Mouse (Mus musculus): ENCODE results near the gene Sash1. TPM values are rescaled to one million over a fixed set of nuclear protein-coding genes. Genes with fewer than 3 reads are reported as not detected.

The Sash1 gene
- polyA plus RNA-seq, 1 experiment: 96.7 TPM

DNA sequence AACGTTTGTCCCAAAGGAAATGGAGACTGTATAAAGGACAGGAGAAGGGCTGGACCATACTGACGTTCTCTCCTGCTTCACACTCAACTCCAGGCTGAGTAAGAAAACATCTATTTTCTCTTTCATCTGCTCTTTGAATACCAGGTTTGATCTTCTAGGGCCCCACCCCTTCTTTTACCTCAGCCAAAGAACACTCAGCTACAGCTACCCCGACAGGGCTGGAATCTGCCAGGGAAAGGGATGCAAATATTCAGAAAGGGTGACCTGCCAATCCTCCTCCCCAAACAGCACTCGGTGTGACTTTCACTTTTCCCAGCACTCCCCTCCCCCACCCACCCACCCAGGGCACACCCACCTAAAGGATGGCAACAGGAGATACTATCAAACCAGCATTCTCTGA, 2.2 kb downstream of the Sash1 start:
- peak overlapping the region; percentile 58 for H3K4me3 ChIP-seq (ENCODE audit: insufficient read depth, low read length)
- H3K27ac ChIP-seq (ENCODE audit: insufficient read depth, low read depth, low read length): peak overlapping the region; percentile 88
- TF ChIP-seq CTCF (IDR thresholded peaks at IDR 0.05; ENCODE audit: low read depth, low read length) (no peak), POLR2A (IDR thresholded peaks at IDR 0.05; ENCODE audit: borderline replicate concordance, low read depth, low read length) (no peak)
- peaks cover 52% of the 10 kb centered on the region for H3K4me1 ChIP-seq (ENCODE audit: control insufficient read depth, insufficient read depth, low read length)

DNA sequence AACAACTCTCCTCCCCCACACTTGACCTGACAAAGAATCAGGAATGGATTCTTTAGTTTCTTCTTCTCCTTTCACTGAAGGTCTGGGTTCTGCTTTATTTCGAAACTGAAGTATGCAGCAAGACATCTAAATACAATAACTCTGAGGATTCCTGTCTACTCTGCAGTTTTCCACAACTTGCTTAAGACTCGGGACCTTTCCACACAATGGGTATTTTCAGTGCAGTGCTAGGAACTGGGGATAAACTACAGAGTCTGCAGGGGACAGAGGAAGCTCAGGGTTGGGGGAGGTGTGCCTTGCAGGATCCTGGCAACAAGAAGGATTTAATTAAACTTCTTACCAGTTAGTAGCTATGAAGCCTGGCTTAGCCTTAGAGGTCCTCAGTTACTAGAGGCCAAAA, 4.1 kb downstream of the Sash1 start:
- TF ChIP-seq CTCF (IDR thresholded peaks at IDR 0.05; ENCODE audit: low read depth, low read length): no peak
- no peak for TF ChIP-seq POLR2A (IDR thresholded peaks at IDR 0.05; ENCODE audit: borderline replicate concordance, low read depth, low read length)
- H3K4me1 ChIP-seq (ENCODE audit: control insufficient read depth, insufficient read depth, low read length): peaks cover 40% of the 10 kb centered on the region
- no peak overlapping the region for H3K4me3 ChIP-seq (ENCODE audit: insufficient read depth, low read length)
- peak overlapping the region; percentile 88 for H3K27ac ChIP-seq (ENCODE audit: insufficient read depth, low read depth, low read length)

GRCm38 (mm10) chr10:8880950-8881675, 4.8 kb downstream of the Sash1 start:
- Histone ChIP-seq H3K27ac (ENCODE audit: insufficient read depth, low read depth, low read length) (peak overlapping the region; percentile 85), H3K4me1 (ENCODE audit: control insufficient read depth, insufficient read depth, low read length) (peaks cover 45% of the 10 kb centered on the region), H3K4me3 (ENCODE audit: insufficient read depth, low read length) (no peak overlapping the region)
- TF ChIP-seq POLR2A (IDR thresholded peaks at IDR 0.05; ENCODE audit: borderline replicate concordance, low read depth, low read length) (no peak), CTCF (IDR thresholded peaks at IDR 0.05; ENCODE audit: low read depth, low read length) (no peak)

GRCm38 (mm10) chr10:8878824-8879223, 7.0 kb downstream of the Sash1 start:
- TF ChIP-seq POLR2A (IDR thresholded peaks at IDR 0.05; ENCODE audit: borderline replicate concordance, low read depth, low read length) (no peak), CTCF (IDR thresholded peaks at IDR 0.05; ENCODE audit: low read depth, low read length) (no peak)
- Histone ChIP-seq H3K4me3 (ENCODE audit: insufficient read depth, low read length) (no peak overlapping the region), H3K27ac (ENCODE audit: insufficient read depth, low read depth, low read length) (peak overlapping the region; percentile 33)

DNA sequence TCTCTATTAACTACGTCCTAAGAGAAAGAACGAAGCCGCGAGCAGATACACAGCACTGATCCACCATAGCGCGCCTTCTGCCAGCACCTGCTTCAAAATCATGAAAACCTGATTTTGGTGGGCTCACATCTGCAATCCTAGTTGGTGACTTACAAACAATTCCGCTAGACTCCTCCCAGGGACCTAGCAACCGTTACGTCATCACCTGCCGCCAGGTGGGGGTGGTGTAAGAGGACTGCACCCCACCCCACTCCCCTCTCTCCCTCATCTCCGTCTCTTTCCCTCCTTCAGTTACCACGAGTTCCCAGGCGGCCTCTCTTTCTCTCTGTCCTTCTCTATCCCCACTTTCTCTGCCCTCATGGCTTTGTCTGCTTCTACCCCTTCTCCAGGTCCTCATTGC, 7.5 kb downstream of the Sash1 start:
- H3K4me1 ChIP-seq (ENCODE audit: control insufficient read depth, insufficient read depth, low read length): peaks cover 67% of the 10 kb centered on the region
- no peak overlapping the region for H3K27ac ChIP-seq (ENCODE audit: insufficient read depth, low read depth, low read length)
- no peak overlapping the region for H3K4me3 ChIP-seq (ENCODE audit: insufficient read depth, low read length)
- TF ChIP-seq POLR2A (IDR thresholded peaks at IDR 0.05; ENCODE audit: borderline replicate concordance, low read depth, low read length): no peak
- TF ChIP-seq CTCF (IDR thresholded peaks at IDR 0.05; ENCODE audit: low read depth, low read length): no peak

More at GRCm38 (mm10) chr10:8878824-8879223, 7.0 kb downstream of the Sash1 start:
- H3K4me1 ChIP-seq (ENCODE audit: control insufficient read depth, insufficient read depth, low read length): peaks cover 63% of the 10 kb centered on the region

GRCm38 (mm10) chr10:8873631-8874370, 12.1 kb downstream of the Sash1 start:
- TF ChIP-seq CTCF (IDR thresholded peaks at IDR 0.05; ENCODE audit: low read depth, low read length) (no peak), POLR2A (IDR thresholded peaks at IDR 0.05; ENCODE audit: borderline replicate concordance, low read depth, low read length) (no peak)
- peak overlapping the region; percentile 97 for H3K27ac ChIP-seq (ENCODE audit: insufficient read depth, low read depth, low read length)
- peaks cover 71% of the 10 kb centered on the region for H3K4me1 ChIP-seq (ENCODE audit: control insufficient read depth, insufficient read depth, low read length)
- H3K4me3 ChIP-seq (ENCODE audit: insufficient read depth, low read length): no peak overlapping the region; the same call in 1 of the 2 replicates

GRCm38 (mm10) chr10:8872788-8873187, 13.1 kb downstream of the Sash1 start:
- H3K4me1 ChIP-seq (ENCODE audit: control insufficient read depth, insufficient read depth, low read length): peaks cover 75% of the 10 kb centered on the region
- H3K4me3 ChIP-seq (ENCODE audit: insufficient read depth, low read length): no peak overlapping the region
- peak overlapping the region; percentile 64 for H3K27ac ChIP-seq (ENCODE audit: insufficient read depth, low read depth, low read length)
- no peak for TF ChIP-seq POLR2A (IDR thresholded peaks at IDR 0.05; ENCODE audit: borderline replicate concordance, low read depth, low read length)
- no peak for TF ChIP-seq CTCF (IDR thresholded peaks at IDR 0.05; ENCODE audit: low read depth, low read length)

DNA sequence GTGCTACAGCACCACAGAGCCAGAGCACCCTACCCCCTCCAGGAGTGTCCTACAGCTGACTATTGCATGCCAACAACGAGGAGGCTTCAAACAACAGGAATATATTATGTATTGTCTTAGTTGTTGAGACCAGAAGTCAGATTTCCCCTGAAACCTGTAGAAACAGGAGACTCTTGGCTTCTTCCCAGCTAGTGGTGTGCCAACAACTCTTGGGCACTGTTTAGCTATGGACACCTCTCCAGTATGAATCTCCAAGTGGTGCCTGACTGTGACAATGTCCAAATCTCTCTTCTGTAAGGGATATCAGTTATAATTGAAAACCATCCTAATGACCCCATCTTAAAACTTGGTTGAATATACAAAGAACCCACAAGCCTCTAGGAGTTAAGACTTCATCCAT, 13.9 kb downstream of the Sash1 start:
- peaks cover 83% of the 10 kb centered on the region for H3K4me1 ChIP-seq (ENCODE audit: control insufficient read depth, insufficient read depth, low read length)
- TF ChIP-seq CTCF (IDR thresholded peaks at IDR 0.05; ENCODE audit: low read depth, low read length) (no peak), POLR2A (IDR thresholded peaks at IDR 0.05; ENCODE audit: borderline replicate concordance, low read depth, low read length) (no peak)
- peak overlapping the region; percentile 89 for H3K27ac ChIP-seq (ENCODE audit: insufficient read depth, low read depth, low read length)
- H3K4me3 ChIP-seq (ENCODE audit: insufficient read depth, low read length): no peak overlapping the region

- H3K27ac ChIP-seq (ENCODE audit: insufficient read depth, low read depth, low read length): peak overlapping the region; percentile 89
- TF ChIP-seq POLR2A (IDR thresholded peaks at IDR 0.05; ENCODE audit: borderline replicate concordance, low read depth, low read length) (no peak), CTCF (IDR thresholded peaks at IDR 0.05; ENCODE audit: low read depth, low read length) (no peak)
Measured at GRCm38 (mm10) chr10:8870368-8870767, 15.5 kb downstream of the Sash1 start.

GRCm38 (mm10) chr10:8866062-8866642, 19.7 kb downstream of the Sash1 start:
- H3K27ac ChIP-seq (ENCODE audit: insufficient read depth, low read depth, low read length): peak overlapping the region; percentile 33
- H3K4me3 ChIP-seq (ENCODE audit: insufficient read depth, low read length): no peak overlapping the region
- no peak for TF ChIP-seq POLR2A (IDR thresholded peaks at IDR 0.05; ENCODE audit: borderline replicate concordance, low read depth, low read length)
- no peak for TF ChIP-seq CTCF (IDR thresholded peaks at IDR 0.05; ENCODE audit: low read depth, low read length)
- peaks cover 66% of the 10 kb centered on the region for H3K4me1 ChIP-seq (ENCODE audit: control insufficient read depth, insufficient read depth, low read length)

More at GRCm38 (mm10) chr10:8870368-8870767, 15.5 kb downstream of the Sash1 start:
- Histone ChIP-seq H3K4me3 (ENCODE audit: insufficient read depth, low read length) (no peak overlapping the region), H3K4me1 (ENCODE audit: control insufficient read depth, insufficient read depth, low read length) (peaks cover 83% of the 10 kb centered on the region)

Measured in bone marrow macrophage, adult 2 months (primary cell).